Mouse (Mus musculus): Measurements from ENCODE around the gene Aloxe3. TPM values are rescaled to one million over a fixed set of nuclear protein-coding genes. Genes with fewer than 3 reads are reported as not detected.

The Aloxe3 gene
- polyA plus RNA-seq, 1 experiment from 2014 or later: 0.74 TPM

DNA sequence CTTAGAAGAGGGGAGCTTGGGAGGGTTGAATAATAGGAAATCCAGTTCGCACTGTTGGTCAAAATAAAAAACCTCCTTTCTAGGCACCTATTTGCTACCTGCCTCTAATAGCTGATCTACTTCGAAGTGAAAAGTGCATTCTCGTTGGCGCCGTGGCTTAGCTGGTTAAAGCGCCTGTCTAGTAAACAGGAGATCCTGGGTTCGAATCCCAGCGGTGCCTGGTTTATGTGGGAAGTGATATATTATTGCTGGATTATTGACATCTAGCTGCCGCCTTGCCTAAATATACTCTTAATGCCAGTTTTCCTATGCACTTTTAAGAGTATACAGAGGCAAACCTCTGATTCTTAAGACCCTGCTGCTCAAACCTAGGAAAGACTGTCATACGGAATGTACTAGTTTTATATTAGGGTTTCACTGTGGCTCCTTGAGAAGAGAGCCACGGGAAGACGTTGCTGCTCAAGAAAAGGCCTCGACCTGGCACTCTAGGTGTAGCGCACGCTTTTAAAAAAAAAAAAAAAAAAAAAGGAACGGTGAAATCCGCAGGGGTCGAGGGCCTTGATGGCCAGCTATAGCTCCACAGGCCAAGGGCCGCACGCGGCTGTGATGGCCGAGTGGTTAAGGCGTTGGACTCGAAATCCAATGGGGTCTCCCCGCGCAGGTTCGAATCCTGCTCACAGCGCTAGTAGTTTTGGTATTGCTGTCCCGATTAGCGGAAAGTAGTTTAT is 15.2 kb upstream of the Aloxe3 start:
- Histone ChIP-seq H3K36me3 (ENCODE audit: control insufficient read depth, insufficient read depth, low read length) (peaks cover 10% of the 10 kb centered on the region), H3K9ac (ENCODE audit: low read length) (peak overlapping the region; percentile 56; the same call in 1 of the 2 replicates), H3K4me2 (peak overlapping the region; percentile 55), H3K27ac (ENCODE audit: low read depth, low read length) (no peak overlapping the region), H3K27me3 (ENCODE audit: control insufficient read depth, insufficient read depth, low read length) (peaks cover 1% of the 10 kb centered on the region; the same call in 1 of the 2 replicates), H3K4me3 (ENCODE audit: low read depth, low read length) (peak overlapping the region; percentile 45), H3K9me3 (ENCODE audit: control insufficient read depth, low read length) (no peaks in the 10 kb centered on the region), H3K4me1 (ENCODE audit: control insufficient read depth, insufficient read depth, low read length) (peaks cover 6% of the 10 kb centered on the region)
- DNase-seq (ENCODE audit: low spot score, missing footprints): peak; percentile 100
- under 1% methylated on average over 30 of the region's 30 CpGs for WGBS
- ATAC-seq (ENCODE audit: low FRiP score): peak; percentile 59; the same call in 1 of the 2 replicates

DNA sequence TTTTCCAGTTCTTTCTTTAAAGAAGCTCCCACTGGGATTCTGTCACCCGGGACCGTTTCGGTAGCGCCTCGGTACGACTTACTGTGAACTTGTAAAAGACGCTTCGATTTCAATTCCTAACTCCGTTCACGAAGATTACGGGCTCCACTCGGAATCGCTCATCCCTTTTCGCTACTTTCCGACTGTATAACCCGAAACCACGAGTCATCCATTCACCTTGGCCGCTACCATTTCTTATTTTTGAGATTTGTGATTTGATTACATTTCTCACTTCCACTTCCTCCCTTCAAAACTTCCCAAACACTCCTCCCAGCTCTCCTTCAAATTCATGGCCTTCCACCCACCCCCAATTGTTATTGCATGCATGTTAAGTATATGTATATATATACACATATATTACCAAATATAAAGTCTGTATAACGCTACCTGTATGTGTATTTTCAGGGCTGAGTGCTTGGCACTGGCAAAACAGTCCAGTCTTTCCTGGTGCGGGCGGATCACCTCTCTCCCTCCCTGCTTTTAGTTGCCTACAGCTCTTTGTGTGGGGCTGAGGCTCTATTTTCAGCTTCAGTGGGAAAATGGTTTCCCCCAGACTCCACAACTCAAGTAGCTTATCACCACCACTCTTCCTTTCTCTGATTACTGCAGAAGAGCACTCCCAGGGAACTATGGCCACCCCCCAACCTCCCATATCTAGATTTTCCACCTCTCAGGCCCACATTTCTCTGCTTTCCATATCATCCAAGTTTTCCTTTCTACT is 14.5 kb upstream of the Aloxe3 start:
- Histone ChIP-seq H3K4me2 (peak overlapping the region; percentile 55), H3K4me3 (ENCODE audit: low read depth, low read length) (peak overlapping the region; percentile 45), H3K27ac (ENCODE audit: low read depth, low read length) (no peak overlapping the region), H3K4me1 (ENCODE audit: control insufficient read depth, insufficient read depth, low read length) (peaks cover 6% of the 10 kb centered on the region), H3K9me3 (ENCODE audit: control insufficient read depth, low read length) (no peaks in the 10 kb centered on the region), H3K27me3 (ENCODE audit: control insufficient read depth, insufficient read depth, low read length) (peaks cover 2% of the 10 kb centered on the region), H3K9ac (ENCODE audit: low read length) (peak overlapping the region; percentile 56), H3K36me3 (ENCODE audit: control insufficient read depth, insufficient read depth, low read length) (peaks cover 5% of the 10 kb centered on the region; the same call in 1 of the 2 replicates)
- WGBS: 7% methylated on average over 21 of the region's 21 CpGs
- ATAC-seq (ENCODE audit: low FRiP score) (0 out of 2 replicates have a peak, but pooled peaks have one; percentile 46), DNase-seq (ENCODE audit: low spot score, missing footprints) (peak; percentile 95)

- H3K9me3 ChIP-seq (ENCODE audit: control insufficient read depth, low read length): no peaks in the 10 kb centered on the region
Measured at GRCm38 (mm10) chr11:69111865-69112264, 13.8 kb upstream of the Aloxe3 start.

GRCm38 (mm10) chr11:69114018-69114417 is 11.7 kb upstream of the Aloxe3 start:
- no peak for DNase-seq (ENCODE audit: low spot score, missing footprints)
- Histone ChIP-seq H3K4me2 (no peak overlapping the region), H3K27ac (ENCODE audit: low read depth, low read length) (no peak overlapping the region), H3K4me1 (ENCODE audit: control insufficient read depth, insufficient read depth, low read length) (peaks cover 12% of the 10 kb centered on the region), H3K36me3 (ENCODE audit: control insufficient read depth, insufficient read depth, low read length) (no peaks in the 10 kb centered on the region), H3K27me3 (ENCODE audit: control insufficient read depth, insufficient read depth, low read length) (peaks cover 2% of the 10 kb centered on the region), H3K9ac (ENCODE audit: low read length) (no peak overlapping the region), H3K9me3 (ENCODE audit: control insufficient read depth, low read length) (no peaks in the 10 kb centered on the region), H3K4me3 (ENCODE audit: low read depth, low read length) (no peak overlapping the region)
- no peak for ATAC-seq (ENCODE audit: low FRiP score)
- WGBS: 80% methylated on average over 3 of the region's 3 CpGs

More at GRCm38 (mm10) chr11:69111865-69112264, 13.8 kb upstream of the Aloxe3 start:
- DNase-seq (ENCODE audit: low spot score, missing footprints) (peak; percentile 82), ATAC-seq (ENCODE audit: low FRiP score) (no peak)
- no peak overlapping the region; the same call in 1 of the 2 replicates for H3K4me2 ChIP-seq
- H3K27ac ChIP-seq (ENCODE audit: low read depth, low read length): no peak overlapping the region
- H3K4me3 ChIP-seq (ENCODE audit: low read depth, low read length): peak overlapping the region; percentile 45; the same call in 1 of the 2 replicates
- 61% methylated on average over 4 of the region's 4 CpGs for WGBS
- H3K36me3 ChIP-seq (ENCODE audit: control insufficient read depth, insufficient read depth, low read length): peaks cover 5% of the 10 kb centered on the region; the same call in 1 of the 2 replicates
- H3K4me1 ChIP-seq (ENCODE audit: control insufficient read depth, insufficient read depth, low read length): peaks cover 6% of the 10 kb centered on the region
- H3K27me3 ChIP-seq (ENCODE audit: control insufficient read depth, insufficient read depth, low read length): peaks cover 2% of the 10 kb centered on the region
- no peak overlapping the region for H3K9ac ChIP-seq (ENCODE audit: low read length)

- no peak for DNase-seq (ENCODE audit: low spot score, missing footprints)
- Histone ChIP-seq H3K27me3 (ENCODE audit: control insufficient read depth, insufficient read depth, low read length) (peaks cover 2% of the 10 kb centered on the region), H3K4me1 (ENCODE audit: control insufficient read depth, insufficient read depth, low read length) (peaks cover 14% of the 10 kb centered on the region), H3K27ac (ENCODE audit: low read depth, low read length) (no peak overlapping the region), H3K36me3 (ENCODE audit: control insufficient read depth, insufficient read depth, low read length) (no peaks in the 10 kb centered on the region), H3K9ac (ENCODE audit: low read length) (no peak overlapping the region), H3K4me2 (no peak overlapping the region), H3K9me3 (ENCODE audit: control insufficient read depth, low read length) (no peaks in the 10 kb centered on the region), H3K4me3 (ENCODE audit: low read depth, low read length) (no peak overlapping the region)
- 83% methylated on average over 3 of the region's 3 CpGs for WGBS
- no peak for ATAC-seq (ENCODE audit: low FRiP score)
Measured at GRCm38 (mm10) chr11:69114621-69115020, 11.1 kb upstream of the Aloxe3 start.

DNA sequence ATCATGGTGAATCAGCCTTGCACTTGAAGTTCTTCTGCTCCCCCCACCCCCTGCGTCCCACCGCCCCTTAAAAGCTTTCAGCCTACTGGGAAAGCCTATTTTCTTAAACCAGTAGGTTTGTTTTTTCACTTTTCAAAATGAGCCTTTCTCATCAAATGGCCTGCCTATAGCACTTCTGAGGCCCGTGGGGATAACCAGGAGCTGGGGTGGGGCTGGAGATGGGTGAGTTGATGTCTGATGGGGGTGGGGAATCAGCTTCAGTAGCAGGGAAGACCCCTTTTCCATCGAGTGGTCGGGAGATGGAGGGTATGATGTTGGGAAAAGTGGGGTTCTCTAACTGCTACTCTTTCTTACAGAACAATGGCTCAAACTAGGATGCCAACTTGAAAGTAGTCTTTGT is 8.9 kb upstream of the Aloxe3 start:
- Histone ChIP-seq H3K9ac (ENCODE audit: low read length) (no peak overlapping the region), H3K4me1 (ENCODE audit: control insufficient read depth, insufficient read depth, low read length) (peaks cover 24% of the 10 kb centered on the region), H3K36me3 (ENCODE audit: control insufficient read depth, insufficient read depth, low read length) (no peaks in the 10 kb centered on the region), H3K4me3 (ENCODE audit: low read depth, low read length) (no peak overlapping the region), H3K27ac (ENCODE audit: low read depth, low read length) (no peak overlapping the region), H3K27me3 (ENCODE audit: control insufficient read depth, insufficient read depth, low read length) (peaks cover 15% of the 10 kb centered on the region), H3K9me3 (ENCODE audit: control insufficient read depth, low read length) (no peaks in the 10 kb centered on the region), H3K4me2 (peak overlapping the region; percentile 78)
- DNase-seq (ENCODE audit: low spot score, missing footprints): no peak
- WGBS: 53% methylated on average over 5 of the region's 5 CpGs
- no peak for ATAC-seq (ENCODE audit: low FRiP score)

- Histone ChIP-seq H3K4me1 (ENCODE audit: control insufficient read depth, insufficient read depth, low read length) (peaks cover 26% of the 10 kb centered on the region), H3K27ac (ENCODE audit: low read depth, low read length) (0 out of 2 replicates have a peak overlapping the region, but pooled peaks have one; percentile 27), H3K36me3 (ENCODE audit: control insufficient read depth, insufficient read depth, low read length) (no peaks in the 10 kb centered on the region), H3K27me3 (ENCODE audit: control insufficient read depth, insufficient read depth, low read length) (peaks cover 15% of the 10 kb centered on the region), H3K9ac (ENCODE audit: low read length) (peak overlapping the region; percentile 68), H3K9me3 (ENCODE audit: control insufficient read depth, low read length) (no peaks in the 10 kb centered on the region), H3K4me3 (ENCODE audit: low read depth, low read length) (peak overlapping the region; percentile 74), H3K4me2 (peak overlapping the region; percentile 78)
- under 1% methylated on average over 45 of the region's 45 CpGs for WGBS
- DNase-seq (ENCODE audit: low spot score, missing footprints): peak; percentile 97
- 0 out of 2 replicates have a peak, but pooled peaks have one; percentile 20 for ATAC-seq (ENCODE audit: low FRiP score)
Measured at GRCm38 (mm10) chr11:69117737-69118695, 7.7 kb upstream of the Aloxe3 start.

DNA sequence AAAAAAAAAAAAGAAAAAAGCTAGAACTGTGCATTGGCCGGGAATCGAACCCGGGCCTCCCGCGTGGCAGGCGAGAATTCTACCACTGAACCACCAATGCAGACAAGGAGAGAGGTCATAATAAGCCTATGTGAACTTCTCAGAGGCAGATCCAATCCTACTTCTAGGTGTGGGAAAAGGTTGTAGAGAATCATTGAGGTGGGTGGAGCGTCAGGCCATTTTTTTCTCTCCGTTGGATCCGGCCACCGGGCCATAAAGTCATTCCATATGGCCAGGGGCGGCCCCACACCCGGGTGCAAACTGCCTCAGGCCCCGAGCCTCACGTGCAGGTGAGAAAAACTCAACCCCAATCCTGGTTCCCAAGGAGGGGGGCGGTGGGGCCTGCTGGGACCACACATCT is 6.9 kb upstream of the Aloxe3 start:
- Histone ChIP-seq H3K9me3 (ENCODE audit: control insufficient read depth, low read length) (no peaks in the 10 kb centered on the region), H3K36me3 (ENCODE audit: control insufficient read depth, insufficient read depth, low read length) (no peaks in the 10 kb centered on the region), H3K4me2 (peak overlapping the region; percentile 78), H3K27ac (ENCODE audit: low read depth, low read length) (no peak overlapping the region), H3K4me1 (ENCODE audit: control insufficient read depth, insufficient read depth, low read length) (peaks cover 28% of the 10 kb centered on the region), H3K27me3 (ENCODE audit: control insufficient read depth, insufficient read depth, low read length) (peaks cover 15% of the 10 kb centered on the region), H3K4me3 (ENCODE audit: low read depth, low read length) (peak overlapping the region; percentile 74), H3K9ac (ENCODE audit: low read length) (no peak overlapping the region)
- ATAC-seq (ENCODE audit: low FRiP score): peak; percentile 16; the same call in 1 of the 2 replicates
- WGBS: under 1% methylated on average over 15 of the region's 15 CpGs
- DNase-seq (ENCODE audit: low spot score, missing footprints): peak; percentile 100
